Mouse (Mus musculus): ENCODE results near the gene Irf2. TPM values are rescaled to one million over a fixed set of nuclear protein-coding genes. Genes with fewer than 3 reads are reported as not detected.

Irf2 gene
- polyA plus RNA-seq, 1 experiment from 2014 or later = 11.1 TPM

- Histone ChIP-seq H3K9me3 (ENCODE audit: control insufficient read depth, low read length) (no peaks in the 10 kb centered on the region), H3K27me3 (ENCODE audit: control insufficient read depth, insufficient read depth, low read length) (no peaks in the 10 kb centered on the region), H3K36me3 (ENCODE audit: control insufficient read depth, insufficient read depth, low read length) (no peaks in the 10 kb centered on the region), H3K4me2 (replicated peaks; ENCODE audit: low read depth, low read length) (peak overlapping the region; percentile 83), H3K4me3 (ENCODE audit: low read depth, low read length) (peak overlapping the region; percentile 84), H3K9ac (ENCODE audit: low read depth, low read length) (no peak overlapping the region), H3K27ac (ENCODE audit: low read depth, low read length) (no peak overlapping the region), H3K4me1 (replicated peaks; ENCODE audit: control insufficient read depth, insufficient read depth, low read length) (no peaks in the 10 kb centered on the region; the same call in 1 of the 2 replicates)
- no peak for DNase-seq (ENCODE audit: low spot score)
- WGBS = 51% methylated on average over 8 of the region's 8 CpGs
- ATAC-seq (ENCODE audit: low FRiP score) = no peak
Observed at GRCm38 (mm10) chr8:46741991-46742690, 2.6 kb downstream of the Irf2 start.

GRCm38 (mm10) chr8:46742691-46743082 lies 3.2 kb downstream of the Irf2 start:
- no peaks in the 10 kb centered on the region for H3K27me3 ChIP-seq (ENCODE audit: control insufficient read depth, insufficient read depth, low read length)
- ATAC-seq (ENCODE audit: low FRiP score) (no peak), DNase-seq (ENCODE audit: low spot score) (no peak)
- H3K4me1 ChIP-seq (replicated peaks; ENCODE audit: control insufficient read depth, insufficient read depth, low read length) = no peaks in the 10 kb centered on the region; the same call in 1 of the 2 replicates
- H3K27ac ChIP-seq (ENCODE audit: low read depth, low read length) = no peak overlapping the region
- H3K9me3 ChIP-seq (ENCODE audit: control insufficient read depth, low read length) = no peaks in the 10 kb centered on the region
- WGBS = 84% methylated on average over 5 of the region's 5 CpGs
- no peaks in the 10 kb centered on the region for H3K36me3 ChIP-seq (ENCODE audit: control insufficient read depth, insufficient read depth, low read length)
- H3K4me2 ChIP-seq (replicated peaks; ENCODE audit: low read depth, low read length) = no peak overlapping the region
- H3K9ac ChIP-seq (ENCODE audit: low read depth, low read length) = no peak overlapping the region
- no peak overlapping the region for H3K4me3 ChIP-seq (ENCODE audit: low read depth, low read length)

GRCm38 (mm10) chr8:46745464-46745863 lies 5.9 kb downstream of the Irf2 start:
- no peak overlapping the region for H3K27ac ChIP-seq (ENCODE audit: low read depth, low read length)
- H3K4me2 ChIP-seq (replicated peaks; ENCODE audit: low read depth, low read length) = no peak overlapping the region
- DNase-seq (ENCODE audit: low spot score) = no peak
- H3K27me3 ChIP-seq (ENCODE audit: control insufficient read depth, insufficient read depth, low read length) = no peaks in the 10 kb centered on the region
- WGBS = 96% methylated on average over 1 of the region's 1 CpGs
- no peaks in the 10 kb centered on the region for H3K9me3 ChIP-seq (ENCODE audit: control insufficient read depth, low read length)
- H3K4me1 ChIP-seq (replicated peaks; ENCODE audit: control insufficient read depth, insufficient read depth, low read length) = no peaks in the 10 kb centered on the region; the same call in 1 of the 2 replicates
- H3K4me3 ChIP-seq (ENCODE audit: low read depth, low read length) = no peak overlapping the region
- no peak overlapping the region for H3K9ac ChIP-seq (ENCODE audit: low read depth, low read length)
- ATAC-seq (ENCODE audit: low FRiP score) = no peak
- H3K36me3 ChIP-seq (ENCODE audit: control insufficient read depth, insufficient read depth, low read length) = no peaks in the 10 kb centered on the region

GRCm38 (mm10) chr8:46747311-46747980 lies 7.9 kb downstream of the Irf2 start:
- Histone ChIP-seq H3K36me3 (ENCODE audit: control insufficient read depth, insufficient read depth, low read length) (no peaks in the 10 kb centered on the region), H3K27me3 (ENCODE audit: control insufficient read depth, insufficient read depth, low read length) (no peaks in the 10 kb centered on the region), H3K9ac (ENCODE audit: low read depth, low read length) (no peak overlapping the region), H3K4me1 (replicated peaks; ENCODE audit: control insufficient read depth, insufficient read depth, low read length) (no peaks in the 10 kb centered on the region), H3K9me3 (ENCODE audit: control insufficient read depth, low read length) (no peaks in the 10 kb centered on the region), H3K4me2 (replicated peaks; ENCODE audit: low read depth, low read length) (no peak overlapping the region), H3K27ac (ENCODE audit: low read depth, low read length) (no peak overlapping the region), H3K4me3 (ENCODE audit: low read depth, low read length) (no peak overlapping the region)
- ATAC-seq (ENCODE audit: low FRiP score) (no peak), DNase-seq (ENCODE audit: low spot score) (no peak)
- WGBS = 46% methylated on average over 4 of the region's 4 CpGs

GRCm38 (mm10) chr8:46750000-46750399 lies 10.5 kb downstream of the Irf2 start:
- H3K4me3 ChIP-seq (ENCODE audit: low read depth, low read length) = no peak overlapping the region
- H3K27me3 ChIP-seq (ENCODE audit: control insufficient read depth, insufficient read depth, low read length) = no peaks in the 10 kb centered on the region
- no peak overlapping the region for H3K4me2 ChIP-seq (replicated peaks; ENCODE audit: low read depth, low read length)
- no peaks in the 10 kb centered on the region for H3K4me1 ChIP-seq (replicated peaks; ENCODE audit: control insufficient read depth, insufficient read depth, low read length)
- H3K36me3 ChIP-seq (ENCODE audit: control insufficient read depth, insufficient read depth, low read length) = no peaks in the 10 kb centered on the region
- H3K27ac ChIP-seq (ENCODE audit: low read depth, low read length) = no peak overlapping the region
- H3K9me3 ChIP-seq (ENCODE audit: control insufficient read depth, low read length) = no peaks in the 10 kb centered on the region
- WGBS = 71% methylated on average over 5 of the region's 5 CpGs
- DNase-seq (ENCODE audit: low spot score) = no peak
- ATAC-seq (ENCODE audit: low FRiP score) = no peak
- no peak overlapping the region for H3K9ac ChIP-seq (ENCODE audit: low read depth, low read length)

- H3K4me3 ChIP-seq (ENCODE audit: low read depth, low read length) = no peak overlapping the region
- DNase-seq (ENCODE audit: low spot score) (no peak), ATAC-seq (ENCODE audit: low FRiP score) (no peak)
- H3K4me2 ChIP-seq (replicated peaks; ENCODE audit: low read depth, low read length) = no peak overlapping the region
- H3K27ac ChIP-seq (ENCODE audit: low read depth, low read length) = no peak overlapping the region
- WGBS = 68% methylated on average over 8 of the region's 8 CpGs
- no peaks in the 10 kb centered on the region for H3K9me3 ChIP-seq (ENCODE audit: control insufficient read depth, low read length)
- H3K9ac ChIP-seq (ENCODE audit: low read depth, low read length) = no peak overlapping the region
- H3K36me3 ChIP-seq (ENCODE audit: control insufficient read depth, insufficient read depth, low read length) = no peaks in the 10 kb centered on the region
- H3K4me1 ChIP-seq (replicated peaks; ENCODE audit: control insufficient read depth, insufficient read depth, low read length) = no peaks in the 10 kb centered on the region
- H3K27me3 ChIP-seq (ENCODE audit: control insufficient read depth, insufficient read depth, low read length) = no peaks in the 10 kb centered on the region
Observed at GRCm38 (mm10) chr8:46750566-46750965, 11.0 kb downstream of the Irf2 start.

- 68% methylated on average over 4 of the region's 4 CpGs for WGBS
- Histone ChIP-seq H3K27ac (ENCODE audit: low read depth, low read length) (no peak overlapping the region), H3K4me2 (replicated peaks; ENCODE audit: low read depth, low read length) (no peak overlapping the region), H3K4me1 (replicated peaks; ENCODE audit: control insufficient read depth, insufficient read depth, low read length) (no peaks in the 10 kb centered on the region), H3K4me3 (ENCODE audit: low read depth, low read length) (no peak overlapping the region), H3K9ac (ENCODE audit: low read depth, low read length) (no peak overlapping the region), H3K27me3 (ENCODE audit: control insufficient read depth, insufficient read depth, low read length) (no peaks in the 10 kb centered on the region), H3K36me3 (ENCODE audit: control insufficient read depth, insufficient read depth, low read length) (no peaks in the 10 kb centered on the region), H3K9me3 (ENCODE audit: control insufficient read depth, low read length) (no peaks in the 10 kb centered on the region)
- ATAC-seq (ENCODE audit: low FRiP score) (no peak), DNase-seq (ENCODE audit: low spot score) (no peak)
Observed at GRCm38 (mm10) chr8:46751151-46751550, 11.6 kb downstream of the Irf2 start.

GRCm38 (mm10) chr8:46752986-46753385 lies 13.5 kb downstream of the Irf2 start:
- no peak overlapping the region for H3K4me2 ChIP-seq (replicated peaks; ENCODE audit: low read depth, low read length)
- no peak overlapping the region for H3K9ac ChIP-seq (ENCODE audit: low read depth, low read length)
- no peaks in the 10 kb centered on the region for H3K9me3 ChIP-seq (ENCODE audit: control insufficient read depth, low read length)
- 80% methylated on average over 12 of the region's 12 CpGs for WGBS
- DNase-seq (ENCODE audit: low spot score) (no peak), ATAC-seq (ENCODE audit: low FRiP score) (no peak)
- no peaks in the 10 kb centered on the region for H3K36me3 ChIP-seq (ENCODE audit: control insufficient read depth, insufficient read depth, low read length)
- no peaks in the 10 kb centered on the region for H3K4me1 ChIP-seq (replicated peaks; ENCODE audit: control insufficient read depth, insufficient read depth, low read length)
- no peak overlapping the region for H3K4me3 ChIP-seq (ENCODE audit: low read depth, low read length)
- no peak overlapping the region for H3K27ac ChIP-seq (ENCODE audit: low read depth, low read length)
- no peaks in the 10 kb centered on the region for H3K27me3 ChIP-seq (ENCODE audit: control insufficient read depth, insufficient read depth, low read length)

GRCm38 (mm10) chr8:46754355-46754754 lies 14.8 kb downstream of the Irf2 start:
- 93% methylated on average over 5 of the region's 5 CpGs for WGBS
- ATAC-seq (ENCODE audit: low FRiP score) = no peak

More at GRCm38 (mm10) chr8:46754355-46754754, 14.8 kb downstream of the Irf2 start:
- H3K9me3 ChIP-seq (ENCODE audit: control insufficient read depth, low read length) = no peaks in the 10 kb centered on the region
- no peak overlapping the region for H3K9ac ChIP-seq (ENCODE audit: low read depth, low read length)
- H3K27me3 ChIP-seq (ENCODE audit: control insufficient read depth, insufficient read depth, low read length) = no peaks in the 10 kb centered on the region
- no peak for DNase-seq (ENCODE audit: low spot score)
- no peak overlapping the region for H3K27ac ChIP-seq (ENCODE audit: low read depth, low read length)
- no peaks in the 10 kb centered on the region for H3K4me1 ChIP-seq (replicated peaks; ENCODE audit: control insufficient read depth, insufficient read depth, low read length)
- H3K4me3 ChIP-seq (ENCODE audit: low read depth, low read length) = no peak overlapping the region
- no peak overlapping the region for H3K4me2 ChIP-seq (replicated peaks; ENCODE audit: low read depth, low read length)
- H3K36me3 ChIP-seq (ENCODE audit: control insufficient read depth, insufficient read depth, low read length) = no peaks in the 10 kb centered on the region

All from hindbrain, embryonic 11.5 days (tissue).